Mouse (Mus musculus): Measurements from ENCODE around the gene Isy1.

DNA sequence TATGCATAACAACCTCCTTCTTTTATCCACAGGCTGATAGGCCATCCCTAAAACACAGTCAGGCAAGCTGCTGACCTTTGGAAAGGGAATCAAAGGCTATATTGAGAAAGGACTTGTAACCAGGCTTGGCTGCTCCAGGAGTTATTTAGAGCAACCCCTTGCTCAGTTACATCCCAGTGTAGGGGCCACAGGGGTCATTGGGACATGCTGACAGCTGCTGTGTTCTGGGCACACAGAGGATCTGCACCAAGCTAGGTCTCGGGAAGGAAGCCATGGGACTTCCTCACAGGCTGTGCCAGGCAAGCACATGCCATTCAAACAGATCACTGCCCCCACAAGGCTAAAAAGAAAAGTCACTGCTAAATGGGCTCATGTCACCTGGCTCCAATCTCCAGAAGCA, 34.5 kb upstream of the Isy1 start:
- TF ChIP-seq CTCF (IDR thresholded peaks at IDR 0.05; ENCODE audit: low read depth) (no peak), EP300 (IDR thresholded peaks at IDR 0.05; ENCODE audit: low read depth) (peak; percentile 62; the same call in 1 of the 2 replicates)

All from liver, postnatal 0 days (tissue).